Mouse (Mus musculus): ENCODE data around the gene Pde4c.

DNA sequence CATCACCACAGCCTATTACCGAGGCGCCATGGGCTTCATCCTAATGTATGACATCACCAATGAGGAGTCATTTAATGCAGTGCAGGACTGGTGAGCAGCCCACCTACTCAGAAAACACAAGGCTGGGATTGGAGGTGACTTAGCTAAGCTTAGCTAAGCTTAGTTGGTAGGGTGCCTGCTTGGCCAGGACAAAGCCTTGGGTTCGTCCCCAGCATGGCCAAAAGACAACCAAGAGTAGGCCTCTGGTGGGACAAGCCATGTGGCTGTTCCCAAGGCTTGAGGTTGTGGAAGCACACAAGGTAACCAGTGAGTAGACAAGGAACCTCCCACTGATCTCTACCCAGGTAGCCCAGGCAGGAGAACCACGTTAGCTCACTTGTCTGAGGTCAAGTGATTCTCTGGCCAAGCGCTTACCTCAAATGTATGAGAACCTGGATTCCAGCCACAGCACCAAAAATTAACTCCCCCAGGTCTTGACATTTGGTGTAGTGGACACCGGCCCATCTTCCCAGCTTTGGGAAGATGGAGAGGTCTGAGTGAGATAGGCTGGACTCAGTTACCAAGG lies 33.0 kb downstream of the Pde4c start:
- TF ChIP-seq CHD1 (IDR thresholded peaks at IDR 0.05; ENCODE audit: low read depth, low read length) (no peak), ZMIZ1 (IDR thresholded peaks at IDR 0.05; ENCODE audit: low read depth, low read length) (no peak), CTCF (conservative IDR thresholded peaks at IDR 0.05 in 1 of 2, IDR thresholded peaks at IDR 0.05 in 1 of 2; ENCODE audit: low read depth in 2 of 2, low read length in 2 of 2) (no peak), POLR2A (IDR thresholded peaks at IDR 0.05; ENCODE audit: low read depth, low read length) (no peak), MAFK (IDR thresholded peaks at IDR 0.05; ENCODE audit: insufficient replicate concordance, low read length) (no peak), USF1 (IDR thresholded peaks at IDR 0.05; ENCODE audit: low read depth, low read length) (no peak), MEF2A (IDR thresholded peaks at IDR 0.05; ENCODE audit: borderline replicate concordance, low read depth, low read length) (no peak), TCF12 (IDR thresholded peaks at IDR 0.05; ENCODE audit: low read depth, low read length) (no peak)

Measured in CH12.LX (cell line).